Mouse (Mus musculus): ENCODE data around the gene Wwp2.

The Wwp2 gene

GRCm38 (mm10) chr8:107435962-107436831, at the start of gene Wwp2:
Gene Wwp2 (plus strand): TSS chr8:107436365.
- CTCF ChIA-PET: no interaction called here

GRCm38 (mm10) chr8:107386642-107387041, 49.5 kb upstream of the Wwp2 start:
- CTCF ChIA-PET: no interaction called here

- CTCF ChIA-PET: interaction anchor here (0.6 kb wide), 1 partner anchor 1487 kb away, joined by 3 read pairs; no protein-coding TSS in a partner anchor
These were observed 48.3 kb upstream of the Wwp2 start for GRCm38 (mm10) chr8:107387861-107388260.

GRCm38 (mm10) chr8:107389557-107389956, 46.6 kb upstream of the Wwp2 start:
- CTCF ChIA-PET: no interaction called here

- CTCF ChIA-PET: interaction anchor here (0.6 kb wide), 1 partner anchor 285 kb away, joined by 5 read pairs; no protein-coding TSS in a partner anchor
These were observed 45.6 kb upstream of the Wwp2 start for GRCm38 (mm10) chr8:107390476-107391135.

GRCm38 (mm10) chr8:107391136-107391516, 45.0 kb upstream of the Wwp2 start:
- CTCF ChIA-PET: interaction anchor here (0.6 kb wide), 1 partner anchor 286 kb away, joined by 5 read pairs; no protein-coding TSS in a partner anchor

GRCm38 (mm10) chr8:107395397-107395796, 40.8 kb upstream of the Wwp2 start:
- CTCF ChIA-PET: no interaction called here

- CTCF ChIA-PET: no interaction called here
These were observed 40.0 kb upstream of the Wwp2 start for GRCm38 (mm10) chr8:107396106-107396670.

GRCm38 (mm10) chr8:107397665-107398064, 38.5 kb upstream of the Wwp2 start:
- CTCF ChIA-PET: no interaction called here

- CTCF ChIA-PET: no interaction called here
These were observed 36.7 kb upstream of the Wwp2 start for GRCm38 (mm10) chr8:107399495-107399894.

GRCm38 (mm10) chr8:107401866-107402265, 34.3 kb upstream of the Wwp2 start:
- CTCF ChIA-PET: no interaction called here

GRCm38 (mm10) chr8:107403038-107403781, 33.0 kb upstream of the Wwp2 start, which contains the start of gene Nqo1:
Gene Nqo1 (minus strand): TSS chr8:107403206.
- CTCF ChIA-PET: no interaction called here

- CTCF ChIA-PET: interaction anchor here (0.6 kb wide), 1 partner anchor 439 kb away, joined by 12 read pairs; no protein-coding TSS in a partner anchor
These were observed 32.1 kb upstream of the Wwp2 start for GRCm38 (mm10) chr8:107404057-107404456.

GRCm38 (mm10) chr8:107405935-107406334, 30.2 kb upstream of the Wwp2 start:
- CTCF ChIA-PET: interaction anchor here (0.6 kb wide), 1 partner anchor 85 kb away, joined by 7 read pairs; no protein-coding TSS in a partner anchor

- CTCF ChIA-PET: no interaction called here
These were observed 24.8 kb upstream of the Wwp2 start for GRCm38 (mm10) chr8:107411391-107411790.

GRCm38 (mm10) chr8:107412552-107412951, 23.6 kb upstream of the Wwp2 start:
- CTCF ChIA-PET: no interaction called here

- CTCF ChIA-PET: no interaction called here
These were observed 22.3 kb upstream of the Wwp2 start for GRCm38 (mm10) chr8:107413881-107414280.

GRCm38 (mm10) chr8:107417001-107417400, 19.2 kb upstream of the Wwp2 start:
- CTCF ChIA-PET: no interaction called here

GRCm38 (mm10) chr8:107424176-107424575, 12.0 kb upstream of the Wwp2 start:
- CTCF ChIA-PET: no interaction called here

- CTCF ChIA-PET: no interaction called here
These were observed 11.5 kb upstream of the Wwp2 start, which contains the start of gene Nob1 for GRCm38 (mm10) chr8:107424597-107425229. Gene Nob1 (minus strand): TSS chr8:107425051.

GRCm38 (mm10) chr8:107425230-107425597, 11.0 kb upstream of the Wwp2 start:
- CTCF ChIA-PET: no interaction called here

Data from spleen, embryonic (tissue).